Comparison of ENCODE assay signal across 8 mouse cellular contexts in the genomic region with DNA sequence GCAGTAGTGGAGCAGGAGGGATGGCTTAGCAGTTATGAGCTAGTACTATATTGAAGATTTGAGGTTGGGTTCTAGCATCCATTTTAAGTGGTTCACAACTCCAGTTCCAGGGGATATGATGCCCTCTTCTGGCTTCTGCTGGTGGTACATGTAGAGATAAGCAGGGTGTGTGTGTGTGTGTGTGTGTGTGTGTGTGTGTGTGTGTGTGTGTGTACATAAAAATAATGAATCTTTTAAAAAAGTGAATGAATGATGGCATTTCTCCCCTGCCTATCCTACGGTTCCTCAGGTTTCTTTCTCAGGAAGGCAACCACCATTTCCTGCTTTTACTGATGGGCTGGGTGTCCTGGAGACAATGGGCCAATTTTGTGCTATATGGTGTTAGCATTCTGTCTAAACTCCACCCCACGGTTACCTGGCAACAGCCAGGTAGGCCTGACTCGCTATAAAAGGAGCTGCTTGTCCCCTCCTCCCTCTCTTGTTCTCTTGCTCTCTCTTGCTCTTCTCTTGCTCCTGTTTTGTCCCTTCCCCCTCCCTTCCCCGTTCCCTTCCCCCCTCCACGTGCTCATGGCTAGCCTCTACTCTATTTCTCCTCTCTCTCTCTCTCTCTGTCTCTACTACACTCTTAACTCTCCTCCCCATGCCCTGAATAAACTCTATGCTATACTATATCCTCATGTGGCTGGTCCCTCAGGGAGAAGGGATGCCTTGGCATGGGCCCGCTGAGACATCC. TPM values are rescaled to one million over a fixed set of nuclear protein-coding genes. Genes with fewer than 3 reads are reported as not detected.
DNase-seq lines count a peak whose midpoint lies in the region; ATAC-seq lines count a peak whose summit lies in the region.

No protein-coding gene starts in this region.

- peaks cover 9% of the 10 kb centered on the region for H3K4me1 ChIP-seq in forebrain, embryonic 14.5 days (ENCODE audit: control insufficient read depth, insufficient read depth, low read length)
- peaks cover 9% of the 10 kb centered on the region for H3K4me1 ChIP-seq in forebrain, embryonic 16.5 days (replicated peaks; ENCODE audit: control insufficient read depth, insufficient read depth, low read length)
- H3K4me1 ChIP-seq in midbrain, embryonic 11.5 days (ENCODE audit: control insufficient read depth, insufficient read depth, low read length): peaks cover 8% of the 10 kb centered on the region; the same call in 1 of the 2 replicates
- H3K4me1 ChIP-seq in midbrain, embryonic 15.5 days: peaks cover 10% of the 10 kb centered on the region
- peaks cover 8% of the 10 kb centered on the region for H3K4me1 ChIP-seq in hindbrain, embryonic 16.5 days (ENCODE audit: control insufficient read depth, insufficient read depth, low read depth, low read length)

- no peaks in the 10 kb centered on the region for H3K27me3 ChIP-seq in forebrain, embryonic 14.5 days (replicated peaks; ENCODE audit: control insufficient read depth, insufficient read depth, low read length)
- no peaks in the 10 kb centered on the region for H3K27me3 ChIP-seq in forebrain, embryonic 16.5 days (replicated peaks; ENCODE audit: control insufficient read depth, insufficient read depth, low read length)
- no peaks in the 10 kb centered on the region for H3K27me3 ChIP-seq in midbrain, embryonic 11.5 days (ENCODE audit: control insufficient read depth, insufficient read depth, low read length)
- H3K27me3 ChIP-seq in midbrain, embryonic 15.5 days (replicated peaks): no peaks in the 10 kb centered on the region
- no peaks in the 10 kb centered on the region for H3K27me3 ChIP-seq in hindbrain, embryonic 16.5 days (replicated peaks; ENCODE audit: control insufficient read depth, insufficient read depth, low read length)

- no peaks in the 10 kb centered on the region for H3K36me3 ChIP-seq in forebrain, embryonic 14.5 days (ENCODE audit: control insufficient read depth, insufficient read depth, low read length)
- H3K36me3 ChIP-seq in forebrain, embryonic 16.5 days (ENCODE audit: control insufficient read depth, insufficient read depth): no peaks in the 10 kb centered on the region
- H3K36me3 ChIP-seq in midbrain, embryonic 11.5 days (ENCODE audit: control insufficient read depth, insufficient read depth, low read length): no peaks in the 10 kb centered on the region
- H3K36me3 ChIP-seq in midbrain, embryonic 15.5 days (replicated peaks): no peaks in the 10 kb centered on the region
- H3K36me3 ChIP-seq in hindbrain, embryonic 16.5 days (ENCODE audit: control insufficient read depth, insufficient read depth, low read length): no peaks in the 10 kb centered on the region

- WGBS in forebrain, embryonic 14.5 days: 29% methylated on average over 6 of the region's 6 CpGs
- 27% methylated on average over 6 of the region's 6 CpGs for WGBS in forebrain, embryonic 16.5 days
- whole genome bisulfite sequencing in midbrain, embryonic 11.5 days: 28% methylated on average over 6 of the region's 6 CpGs
- WGBS in midbrain, embryonic 15.5 days: 28% methylated on average over 6 of the region's 6 CpGs
- 27% methylated on average over 6 of the region's 6 CpGs for WGBS in hindbrain, embryonic 16.5 days

- ATAC-seq in forebrain, embryonic 14.5 days: no peak
- no peak for ATAC-seq in forebrain, embryonic 16.5 days
- ATAC-seq in midbrain, embryonic 11.5 days (ENCODE audit: low FRiP score): no peak
- ATAC-seq in midbrain, embryonic 15.5 days (replicated peaks): no peak
- ATAC-seq in activated CD4-positive, CD25-positive, alpha-beta regulatory T cell, adult 4 months: no peak
- no peak for ATAC-seq in hindbrain, embryonic 16.5 days

- no peak overlapping the region for H3K9ac ChIP-seq in forebrain, embryonic 14.5 days (ENCODE audit: low read length)
- H3K9ac ChIP-seq in forebrain, embryonic 16.5 days (replicated peaks; ENCODE audit: low read depth, low read length): no peak overlapping the region
- no peak overlapping the region for H3K9ac ChIP-seq in midbrain, embryonic 11.5 days (ENCODE audit: low read length)
- no peak overlapping the region for H3K9ac ChIP-seq in midbrain, embryonic 15.5 days
- no peak overlapping the region for H3K9ac ChIP-seq in hindbrain, embryonic 16.5 days (ENCODE audit: low read depth, low read length)

- no peak overlapping the region for H3K4me2 ChIP-seq in forebrain, embryonic 14.5 days (ENCODE audit: low read length)
- H3K4me2 ChIP-seq in forebrain, embryonic 16.5 days (ENCODE audit: low read length): no peak overlapping the region
- no peak overlapping the region for H3K4me2 ChIP-seq in midbrain, embryonic 11.5 days
- H3K4me2 ChIP-seq in midbrain, embryonic 15.5 days: no peak overlapping the region
- no peak overlapping the region for H3K4me2 ChIP-seq in hindbrain, embryonic 16.5 days (ENCODE audit: low read length)

- no peaks in the 10 kb centered on the region for H3K9me3 ChIP-seq in forebrain, embryonic 14.5 days (replicated peaks; ENCODE audit: control insufficient read depth, low read length)
- no peaks in the 10 kb centered on the region for H3K9me3 ChIP-seq in forebrain, embryonic 16.5 days (ENCODE audit: control insufficient read depth, low read length)
- H3K9me3 ChIP-seq in midbrain, embryonic 11.5 days (ENCODE audit: control insufficient read depth, low read length): no peaks in the 10 kb centered on the region
- no peaks in the 10 kb centered on the region for H3K9me3 ChIP-seq in midbrain, embryonic 15.5 days
- H3K9me3 ChIP-seq in hindbrain, embryonic 16.5 days (ENCODE audit: control insufficient read depth, low read length): no peaks in the 10 kb centered on the region

- H3K4me3 ChIP-seq in forebrain, embryonic 14.5 days (ENCODE audit: low read depth, low read length): no peak overlapping the region
- H3K4me3 ChIP-seq in forebrain, embryonic 16.5 days (replicated peaks; ENCODE audit: low read length): no peak overlapping the region
- H3K4me3 ChIP-seq in midbrain, embryonic 11.5 days (ENCODE audit: low read depth, low read length): no peak overlapping the region
- H3K4me3 ChIP-seq in midbrain, embryonic 15.5 days: no peak overlapping the region
- no peak overlapping the region for H3K4me3 ChIP-seq in hindbrain, embryonic 16.5 days (ENCODE audit: low read length)

- no peak overlapping the region for H3K27ac ChIP-seq in forebrain, embryonic 14.5 days (ENCODE audit: low read depth, low read length)
- H3K27ac ChIP-seq in forebrain, embryonic 16.5 days (ENCODE audit: low read length): no peak overlapping the region
- H3K27ac ChIP-seq in midbrain, embryonic 11.5 days (ENCODE audit: low read depth, low read length): no peak overlapping the region
- H3K27ac ChIP-seq in midbrain, embryonic 15.5 days: no peak overlapping the region
- H3K27ac ChIP-seq in hindbrain, embryonic 16.5 days (ENCODE audit: low read depth, low read length): no peak overlapping the region

- DNase-seq in forebrain, embryonic 14.5 days (ENCODE audit: low spot score): peak; percentile 40
- DNase-seq in midbrain, embryonic 11.5 days (ENCODE audit: low spot score, missing footprints): peak; percentile 82
- DNase-seq in embryo, embryonic 10 days (ENCODE audit: low spot score): peak; percentile 61
- peak; percentile 70 to 77 for DNase-seq in natural killer cell, adult 2 months (ENCODE audit: low spot score in 2 of 2)

RNA-seq across cellular contexts. Expression of gene Leo1, which starts 3.5 kb away (rescaled TPM):
- 34.1 and 39.7 TPM in 2 replicates for polyA plus RNA-seq in forebrain, embryonic 14.5 days (2014; fragmentation: Nextera tagmentation; extraction: Ambion mirVana)
- 41.9 and 43.7 TPM in 2 replicates for polyA plus RNA-seq in forebrain, embryonic 16.5 days (2015; fragmentation: Nextera tagmentation; extraction: Ambion mirVana)
- 45.2 and 49.9 TPM in 2 replicates for polyA plus RNA-seq in midbrain, embryonic 11.5 days (2014; fragmentation: Nextera tagmentation; extraction: Ambion mirVana)
- 45.9 and 46.4 TPM in 2 replicates for polyA plus RNA-seq in midbrain, embryonic 15.5 days (2015; fragmentation: Nextera tagmentation; extraction: Ambion mirVana)
- 10 to 100 TPM; 33.4 to 43.1 TPM for polyA plus RNA-seq in activated CD4-positive, CD25-positive, alpha-beta regulatory T cell, adult 4 months (2017; shearing (Covaris generic))
- 42.6 and 43.0 TPM in 2 replicates for polyA plus RNA-seq in hindbrain, embryonic 16.5 days (2015; fragmentation: Nextera tagmentation; extraction: Ambion mirVana)

RNA-seq across cellular contexts. Expression of gene Mapk6, which starts 28.0 kb away (rescaled TPM):
- polyA plus RNA-seq in forebrain, embryonic 14.5 days (2014; fragmentation: Nextera tagmentation; extraction: Ambion mirVana): 140 and 141 TPM in 2 replicates
- 139 and 141 TPM in 2 replicates for polyA plus RNA-seq in forebrain, embryonic 16.5 days (2015; fragmentation: Nextera tagmentation; extraction: Ambion mirVana)
- polyA plus RNA-seq in midbrain, embryonic 11.5 days (2014; fragmentation: Nextera tagmentation; extraction: Ambion mirVana): 193 and 199 TPM in 2 replicates
- polyA plus RNA-seq in midbrain, embryonic 15.5 days (2015; fragmentation: Nextera tagmentation; extraction: Ambion mirVana): 155 and 169 TPM in 2 replicates
- 10 to 100 TPM; 43.5 to 51.0 TPM for polyA plus RNA-seq in activated CD4-positive, CD25-positive, alpha-beta regulatory T cell, adult 4 months (2017; shearing (Covaris generic))
- 142 and 147 TPM in 2 replicates for polyA plus RNA-seq in hindbrain, embryonic 16.5 days (2015; fragmentation: Nextera tagmentation; extraction: Ambion mirVana)
